Comparison of ENCODE assay signal across 8 mouse cellular contexts in genomic region chr15:97831987-97832640, GRCm38 (mm10). TPM values are rescaled to one million over a fixed set of nuclear protein-coding genes. Genes with fewer than 3 reads are reported as not detected.
DNase-seq lines count a peak whose midpoint lies in the region; ATAC-seq and TF ChIP-seq lines count a peak whose summit lies in the region.

No protein-coding gene starts in this region.

- peak overlapping the region; percentile 85 for H3K4me2 ChIP-seq in forebrain, embryonic 12.5 days
- peak overlapping the region; percentile 84 for H3K4me2 ChIP-seq in hindbrain, embryonic 15.5 days
- H3K4me2 ChIP-seq in liver, embryonic 15.5 days: peak overlapping the region; percentile 93
- peak overlapping the region; percentile 75 for H3K4me2 ChIP-seq in neural tube, embryonic 14.5 days (ENCODE audit: low read depth, low read length)

- TF ChIP-seq CTCF in spleen, adult 2 months (IDR thresholded peaks at IDR 0.05; ENCODE audit: extremely low read depth, insufficient read depth, insufficient read length, insufficient replicate concordance): no peak

- no peaks in the 10 kb centered on the region for H3K9me3 ChIP-seq in forebrain, embryonic 12.5 days
- no peaks in the 10 kb centered on the region for H3K9me3 ChIP-seq in hindbrain, embryonic 15.5 days
- H3K9me3 ChIP-seq in liver, embryonic 15.5 days (replicated peaks): no peaks in the 10 kb centered on the region
- H3K9me3 ChIP-seq in neural tube, embryonic 14.5 days (ENCODE audit: control insufficient read depth, low read length): no peaks in the 10 kb centered on the region

- 42% methylated on average over 10 of the region's 10 CpGs for WGBS in spleen, adult 2 months
- 12% methylated on average over 10 of the region's 10 CpGs for WGBS in forebrain, embryonic 12.5 days
- WGBS in hindbrain, embryonic 15.5 days: 11% methylated on average over 10 of the region's 10 CpGs
- WGBS in liver, embryonic 15.5 days (ENCODE audit: insufficient replicate concordance): 17% methylated on average over 10 of the region's 10 CpGs
- WGBS in neural tube, embryonic 14.5 days: 6% methylated on average over 10 of the region's 10 CpGs

- peak overlapping the region; percentile 93 for H3K27ac ChIP-seq in spleen, adult 2 months (ENCODE audit: insufficient read depth, low read length)
- peak overlapping the region; percentile 93 for H3K27ac ChIP-seq in forebrain, embryonic 12.5 days
- H3K27ac ChIP-seq in hindbrain, embryonic 15.5 days (replicated peaks): peak overlapping the region; percentile 97
- peak overlapping the region; percentile 71 for H3K27ac ChIP-seq in liver, embryonic 15.5 days (replicated peaks)
- peak overlapping the region; percentile 96 for H3K27ac ChIP-seq in neural tube, embryonic 14.5 days (ENCODE audit: low read depth, low read length)

- no peaks in the 10 kb centered on the region for H3K36me3 ChIP-seq in spleen, adult 2 months (ENCODE audit: control insufficient read depth, insufficient read depth, low read length)
- no peaks in the 10 kb centered on the region for H3K36me3 ChIP-seq in forebrain, embryonic 12.5 days (replicated peaks)
- no peaks in the 10 kb centered on the region for H3K36me3 ChIP-seq in hindbrain, embryonic 15.5 days
- no peaks in the 10 kb centered on the region for H3K36me3 ChIP-seq in liver, embryonic 15.5 days (replicated peaks)
- no peaks in the 10 kb centered on the region for H3K36me3 ChIP-seq in neural tube, embryonic 14.5 days (ENCODE audit: control insufficient read depth, insufficient read depth, low read length)

- DNase-seq in spleen, adult 2 months (ENCODE audit: low read depth in 1 of 2, low spot score in 2 of 2): no peak
- no peak for DNase-seq in spleen, adult 12 weeks (ENCODE audit: low spot score)
- DNase-seq in left cerebral cortex, adult 9 months (ENCODE audit: low spot score in 2 of 2): no peak

- no peak for TF ChIP-seq POLR2A in spleen, adult 2 months (IDR thresholded peaks at IDR 0.05; ENCODE audit: low read depth, low read length)

- H3K4me1 ChIP-seq in spleen, adult 2 months (ENCODE audit: control insufficient read depth, insufficient read depth, insufficient read length): peaks cover 45% of the 10 kb centered on the region; the same call in 1 of the 2 replicates
- peaks cover 50% of the 10 kb centered on the region for H3K4me1 ChIP-seq in forebrain, embryonic 12.5 days
- H3K4me1 ChIP-seq in hindbrain, embryonic 15.5 days (replicated peaks): peaks cover 54% of the 10 kb centered on the region
- peaks cover 66% of the 10 kb centered on the region for H3K4me1 ChIP-seq in liver, embryonic 15.5 days (replicated peaks)
- H3K4me1 ChIP-seq in neural tube, embryonic 14.5 days (ENCODE audit: control insufficient read depth, insufficient read depth, low read length): peaks cover 31% of the 10 kb centered on the region

- peak overlapping the region; percentile 99 for H3K9ac ChIP-seq in forebrain, embryonic 12.5 days
- peak overlapping the region; percentile 99 for H3K9ac ChIP-seq in hindbrain, embryonic 15.5 days
- no peak overlapping the region for H3K9ac ChIP-seq in liver, embryonic 15.5 days
- H3K9ac ChIP-seq in neural tube, embryonic 14.5 days (replicated peaks; ENCODE audit: low read depth, low read length): peak overlapping the region; percentile 99

- H3K27me3 ChIP-seq in spleen, adult 2 months (ENCODE audit: control insufficient read depth, insufficient read depth, low read length): no peaks in the 10 kb centered on the region
- H3K27me3 ChIP-seq in forebrain, embryonic 12.5 days: peaks cover 24% of the 10 kb centered on the region; the same call in 1 of the 2 replicates
- no peaks in the 10 kb centered on the region for H3K27me3 ChIP-seq in hindbrain, embryonic 15.5 days
- peaks cover 53% of the 10 kb centered on the region for H3K27me3 ChIP-seq in liver, embryonic 15.5 days
- H3K27me3 ChIP-seq in neural tube, embryonic 14.5 days (ENCODE audit: control insufficient read depth, insufficient read depth, low read length): no peaks in the 10 kb centered on the region

- ATAC-seq in forebrain, embryonic 12.5 days (ENCODE audit: low FRiP score): no peak; the same call in 1 of the 2 replicates
- no peak for ATAC-seq in hindbrain, embryonic 15.5 days (ENCODE audit: low FRiP score, low read depth)
- peak; percentile 3; the same call in 1 of the 2 replicates for ATAC-seq in liver, embryonic 15.5 days (ENCODE audit: insufficient read depth)
- no peak; the same call in 1 of the 2 replicates for ATAC-seq in neural tube, embryonic 14.5 days (ENCODE audit: low read depth)
- ATAC-seq in erythroid progenitor cell, adult 5-6 weeks (replicated peaks; ENCODE audit: low FRiP score, poor library complexity, severe bottlenecking): no peak

- H3K4me3 ChIP-seq in spleen, adult 2 months (ENCODE audit: extremely low read depth, insufficient read depth, insufficient read length): peak overlapping the region; percentile 73
- peak overlapping the region; percentile 91 for H3K4me3 ChIP-seq in forebrain, embryonic 12.5 days (replicated peaks)
- H3K4me3 ChIP-seq in hindbrain, embryonic 15.5 days: peak overlapping the region; percentile 90
- H3K4me3 ChIP-seq in liver, embryonic 15.5 days (replicated peaks): peak overlapping the region; percentile 69
- H3K4me3 ChIP-seq in neural tube, embryonic 14.5 days (ENCODE audit: low read depth, low read length): peak overlapping the region; percentile 86

RNA-seq across cellular contexts. Expression of gene Hdac7, which starts 12.2 kb away (rescaled TPM):
- 104 and 137 TPM in 2 replicates for polyA plus RNA-seq in spleen, adult 2 months (2012; rRNA removed)
- polyA plus RNA-seq in forebrain, embryonic 12.5 days (2016; fragmentation: Nextera tagmentation; extraction: Ambion mirVana): 23.7 and 24.1 TPM in 2 replicates
- polyA plus RNA-seq in hindbrain, embryonic 15.5 days (2015; fragmentation: Nextera tagmentation; extraction: Ambion mirVana): 25.5 and 28.1 TPM in 2 replicates
- 5.7 and 6.5 TPM in 2 replicates for polyA plus RNA-seq in liver, embryonic 15.5 days (2015; fragmentation: Nextera tagmentation; extraction: Ambion mirVana)
- 28.7 TPM in 2 replicates for polyA plus RNA-seq in neural tube, embryonic 14.5 days (2014; fragmentation: Nextera tagmentation; extraction: Ambion mirVana)
- total RNA-seq in erythroid progenitor cell, adult 5-6 weeks (2015; ENCODE audit: low replicate concordance): 15.1 and 26.8 TPM in 2 replicates
- total RNA-seq in erythroid progenitor cell, adult 5-6 weeks (2017; ENCODE audit: low replicate concordance): 2.4 and 9.8 TPM in 2 replicates

RNA-seq across cellular contexts. Expression of gene Slc48a1, which starts 53.8 kb away (rescaled TPM):
- polyA plus RNA-seq in spleen, adult 2 months (2012; rRNA removed): 94.0 and 117 TPM in 2 replicates
- polyA plus RNA-seq in forebrain, embryonic 12.5 days (2016; fragmentation: Nextera tagmentation; extraction: Ambion mirVana): 36.6 and 38.1 TPM in 2 replicates
- 93.1 and 97.5 TPM in 2 replicates for polyA plus RNA-seq in hindbrain, embryonic 15.5 days (2015; fragmentation: Nextera tagmentation; extraction: Ambion mirVana)
- polyA plus RNA-seq in liver, embryonic 15.5 days (2015; fragmentation: Nextera tagmentation; extraction: Ambion mirVana): 101 and 106 TPM in 2 replicates
- 94.5 and 104 TPM in 2 replicates for polyA plus RNA-seq in neural tube, embryonic 14.5 days (2014; fragmentation: Nextera tagmentation; extraction: Ambion mirVana)
- 122 and 124 TPM in 2 replicates for total RNA-seq in erythroid progenitor cell, adult 5-6 weeks (2015; ENCODE audit: low replicate concordance)
- 74.2 and 96.2 TPM in 2 replicates for total RNA-seq in erythroid progenitor cell, adult 5-6 weeks (2017; ENCODE audit: low replicate concordance)
